Mouse (Mus musculus) intestine, embryonic 16.5 days (tissue): Measurements from ENCODE around the gene Pdxk. TPM values are rescaled to one million over a fixed set of nuclear protein-coding genes. Genes with fewer than 3 reads are reported as not detected.
A peak's percentile ranks its signal among the peaks of the same experiment; 100 is the strongest.

Source experiments
- ATAC-seq: fragments of 200-750 bp; cut with Nextera tagmentation; 2 replicates; pipeline ENCODE4 v1.8.0; 2017; ENCODE audit warnings: moderate TSS enrichment, moderate library complexity
- H3K27ac ChIP-seq: fragments of 300-500 bp; sonication (generic); 2 replicates; pipeline ENCODE4 v1.5.1; 2014; ENCODE audit warnings: mild to moderate bottlenecking, low read length
- H3K27me3 ChIP-seq: fragments of 300-500 bp; sonication (generic); replicated peaks from 2 replicates; pipeline ENCODE4 v1.6.1; 2014; ENCODE audit warnings: low read length, control low read depth, mixed read lengths; ENCODE audit not compliant: control insufficient read depth, insufficient read depth
- H3K36me3 ChIP-seq: fragments of 300-500 bp; sonication (generic); 2 replicates; pipeline ENCODE4 v1.6.1; 2014; ENCODE audit warnings: low read length, control low read depth; ENCODE audit not compliant: control insufficient read depth, insufficient read depth
- H3K4me1 ChIP-seq: fragments of 300-500 bp; sonication (generic); 2 replicates; pipeline ENCODE4 v1.6.1; 2014; ENCODE audit warnings: low read length, control low read depth, mixed read lengths; ENCODE audit not compliant: control insufficient read depth, insufficient read depth
- H3K4me2 ChIP-seq: fragments of 300-500 bp; sonication (generic); 2 replicates; pipeline ENCODE4 v1.6.1; 2014; ENCODE audit warnings: low read depth, low read length, control low read depth
- H3K4me3 ChIP-seq: fragments of 300-500 bp; sonication (generic); 2 replicates; pipeline ENCODE4 v1.5.1; 2014; ENCODE audit warnings: mild to moderate bottlenecking, low read length
- H3K9ac ChIP-seq: fragments of 300-500 bp; sonication (generic); 2 replicates; pipeline ENCODE4 v1.6.1; 2014; ENCODE audit warnings: low read depth, low read length
- H3K9me3 ChIP-seq: fragments of 300-500 bp; sonication (generic); 2 replicates; pipeline ENCODE4 v1.6.1; 2016; ENCODE audit warnings: low read length, control low read depth; ENCODE audit not compliant: control insufficient read depth
- WGBS: fragments of 180-500 bp; shearing (Covaris S2); extraction: QIAGEN DNeasy Blood & Tissue Kit; methylation state at CpG from one replicate; pipeline ENCODE4 v1.1.7; 2014; 5-methylcytosine and 5-hydroxymethylcytosine counted together
- microRNA-seq: library from miRNA; unstranded; fragments of <30 nt; microRNA quantifications from one replicate; pipeline ENCODE4, GENCODE M21; 2016
- polyA plus RNA-seq: library from polyadenylated mRNA; unstranded; fragments of >200 nt; fragmentation: Nextera tagmentation; extraction: Ambion mirVana; gene quantifications from 2 replicates; pipeline ENCODE4 v1.2.1, GENCODE M21; 2015

Pdxk gene
- polyA plus RNA-seq, 1 experiment from 2014 or later = 35.9 TPM

DNA sequence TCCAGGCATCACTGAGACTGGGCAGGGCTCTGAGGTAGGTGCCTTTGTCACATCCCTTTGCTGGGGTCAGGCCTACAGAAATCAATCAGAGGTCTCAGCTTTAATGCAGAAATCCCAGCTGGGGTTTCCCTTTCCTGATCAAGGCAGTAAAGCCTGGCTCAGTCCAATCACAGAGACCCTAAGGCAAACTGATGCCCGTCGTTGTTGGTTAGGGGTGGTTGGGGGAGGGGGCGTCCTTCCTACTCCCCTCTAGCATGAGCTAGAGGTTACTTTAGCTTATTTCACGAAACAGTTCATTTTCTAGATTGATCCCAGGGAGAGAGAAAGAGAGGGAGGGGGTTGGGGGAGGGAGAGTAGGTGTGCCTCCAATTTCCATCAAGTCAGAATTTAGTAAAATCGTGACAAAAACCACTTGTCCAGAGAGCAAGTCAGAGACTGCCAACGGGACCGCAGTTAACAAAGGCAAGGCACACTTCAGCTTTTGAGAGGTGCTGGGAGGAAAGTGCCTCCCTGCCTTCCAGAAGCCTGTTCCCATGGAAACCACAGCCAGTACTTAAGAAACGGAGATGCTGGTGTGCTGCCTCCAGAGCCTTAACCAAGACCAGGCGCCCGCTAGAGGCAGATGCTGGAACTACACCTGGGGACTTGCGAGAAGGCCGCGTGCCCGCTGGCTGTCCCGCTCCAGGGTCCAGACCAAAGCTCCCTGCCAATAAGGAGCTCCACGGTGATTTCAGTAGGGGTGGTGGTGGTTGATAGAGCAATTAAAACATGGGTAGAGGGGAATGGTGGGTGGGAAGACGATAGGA, 68.8 kb downstream of the Pdxk start:
- Histone ChIP-seq H3K4me2 (no peak overlapping the region), H3K36me3 (peaks cover 9% of the 10 kb centered on the region), H3K27me3 (peaks cover 4% of the 10 kb centered on the region; the same call in 1 of the 2 replicates), H3K4me1 (no peaks in the 10 kb centered on the region), H3K4me3 (no peak overlapping the region), H3K9ac (no peak overlapping the region), H3K27ac (no peak overlapping the region), H3K9me3 (no peaks in the 10 kb centered on the region)
- 13% methylated on average over 17 of the region's 17 CpGs for WGBS
- ATAC-seq = peak; percentile 39; the same call in 1 of the 2 replicates

DNA sequence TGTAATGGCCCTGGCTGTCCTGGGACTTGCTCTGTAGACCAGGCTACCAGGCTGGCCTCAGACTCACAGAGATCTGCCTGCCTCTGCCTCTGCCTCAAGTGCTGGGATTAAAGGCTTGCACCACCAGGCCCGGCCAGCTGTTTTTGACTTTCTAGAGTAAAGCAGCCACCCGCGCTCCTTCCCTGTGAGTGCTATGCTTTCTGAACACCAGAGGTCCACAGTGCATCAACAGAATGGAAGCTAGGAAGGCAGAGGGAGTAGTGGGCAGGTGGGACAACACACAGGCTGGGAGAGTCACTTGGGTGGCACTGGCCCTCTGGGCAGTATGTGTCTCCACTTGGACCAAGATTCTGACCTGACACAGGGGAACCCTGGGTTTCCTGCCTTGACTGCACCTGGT, 69.4 kb downstream of the Pdxk start:
- H3K9me3 ChIP-seq = no peaks in the 10 kb centered on the region
- peaks cover 7% of the 10 kb centered on the region; the same call in 1 of the 2 replicates for H3K27me3 ChIP-seq
- no peak overlapping the region for H3K4me3 ChIP-seq
- peaks cover 3% of the 10 kb centered on the region; the same call in 1 of the 2 replicates for H3K36me3 ChIP-seq
- WGBS = 88% methylated on average over 3 of the region's 3 CpGs
- ATAC-seq = no peak
- no peak overlapping the region for H3K4me2 ChIP-seq
- H3K27ac ChIP-seq = no peak overlapping the region
- peaks cover 3% of the 10 kb centered on the region; the same call in 1 of the 2 replicates for H3K4me1 ChIP-seq
- no peak overlapping the region for H3K9ac ChIP-seq

DNA sequence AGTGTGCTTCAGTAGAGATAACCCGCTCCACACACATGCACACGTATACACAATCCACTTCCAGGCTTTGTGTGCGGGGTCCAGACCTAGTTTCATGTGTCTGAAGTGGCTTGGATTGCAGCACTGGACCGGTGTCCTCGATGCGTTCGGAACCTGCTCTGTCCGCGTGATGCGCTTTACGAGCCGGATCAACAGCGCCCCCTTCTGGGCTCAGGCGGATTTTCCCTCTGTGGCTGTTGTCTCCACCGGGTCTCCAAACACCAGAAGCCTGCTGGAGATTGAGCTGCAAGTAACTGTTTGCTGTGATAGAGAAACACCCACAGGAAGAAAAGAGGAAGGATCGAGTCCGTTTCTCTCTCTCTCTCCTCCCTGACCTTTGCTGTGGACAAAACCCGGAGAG, 72.7 kb downstream of the Pdxk start:
- Histone ChIP-seq H3K4me2 (no peak overlapping the region), H3K4me1 (peaks cover 3% of the 10 kb centered on the region; the same call in 1 of the 2 replicates), H3K27me3 (peaks cover 7% of the 10 kb centered on the region; the same call in 1 of the 2 replicates), H3K9me3 (no peaks in the 10 kb centered on the region), H3K27ac (no peak overlapping the region), H3K36me3 (no peaks in the 10 kb centered on the region), H3K9ac (peak overlapping the region; percentile 20; the same call in 1 of the 2 replicates), H3K4me3 (no peak overlapping the region)
- WGBS = 3% methylated on average over 18 of the region's 18 CpGs
- peak; percentile 49 for ATAC-seq

DNA sequence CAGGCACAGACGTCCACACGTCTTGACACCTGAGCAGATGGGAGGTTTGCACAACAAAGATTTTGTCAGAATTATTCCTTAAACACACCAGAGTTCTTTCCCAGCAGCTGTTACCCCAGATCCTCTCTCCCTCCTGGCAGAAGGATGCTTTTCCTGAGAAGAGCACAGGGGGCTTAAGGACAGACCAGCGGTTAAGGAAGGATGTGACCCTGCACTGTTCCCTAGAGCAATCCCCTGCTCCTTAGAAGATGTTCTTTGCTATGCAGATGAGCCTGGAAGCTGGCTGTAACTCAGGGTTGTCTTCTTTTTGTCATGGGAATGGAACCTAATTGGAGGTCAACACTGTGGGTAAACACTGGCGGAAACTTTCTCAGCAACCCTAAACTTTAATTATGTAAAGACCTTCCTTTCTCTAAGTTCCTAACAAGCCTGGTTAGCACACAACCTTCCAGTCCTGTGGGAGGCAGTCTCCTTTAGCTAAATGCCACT, 73.7 kb downstream of the Pdxk start:
- no peak overlapping the region for H3K27ac ChIP-seq
- no peak overlapping the region for H3K4me3 ChIP-seq
- peaks cover 7% of the 10 kb centered on the region; the same call in 1 of the 2 replicates for H3K27me3 ChIP-seq
- H3K4me2 ChIP-seq = no peak overlapping the region
- H3K36me3 ChIP-seq = no peaks in the 10 kb centered on the region
- 20% methylated on average over 4 of the region's 4 CpGs for WGBS
- ATAC-seq = no peak
- H3K9me3 ChIP-seq = no peaks in the 10 kb centered on the region
- H3K9ac ChIP-seq = no peak overlapping the region
- H3K4me1 ChIP-seq = peaks cover 3% of the 10 kb centered on the region; the same call in 1 of the 2 replicates

DNA sequence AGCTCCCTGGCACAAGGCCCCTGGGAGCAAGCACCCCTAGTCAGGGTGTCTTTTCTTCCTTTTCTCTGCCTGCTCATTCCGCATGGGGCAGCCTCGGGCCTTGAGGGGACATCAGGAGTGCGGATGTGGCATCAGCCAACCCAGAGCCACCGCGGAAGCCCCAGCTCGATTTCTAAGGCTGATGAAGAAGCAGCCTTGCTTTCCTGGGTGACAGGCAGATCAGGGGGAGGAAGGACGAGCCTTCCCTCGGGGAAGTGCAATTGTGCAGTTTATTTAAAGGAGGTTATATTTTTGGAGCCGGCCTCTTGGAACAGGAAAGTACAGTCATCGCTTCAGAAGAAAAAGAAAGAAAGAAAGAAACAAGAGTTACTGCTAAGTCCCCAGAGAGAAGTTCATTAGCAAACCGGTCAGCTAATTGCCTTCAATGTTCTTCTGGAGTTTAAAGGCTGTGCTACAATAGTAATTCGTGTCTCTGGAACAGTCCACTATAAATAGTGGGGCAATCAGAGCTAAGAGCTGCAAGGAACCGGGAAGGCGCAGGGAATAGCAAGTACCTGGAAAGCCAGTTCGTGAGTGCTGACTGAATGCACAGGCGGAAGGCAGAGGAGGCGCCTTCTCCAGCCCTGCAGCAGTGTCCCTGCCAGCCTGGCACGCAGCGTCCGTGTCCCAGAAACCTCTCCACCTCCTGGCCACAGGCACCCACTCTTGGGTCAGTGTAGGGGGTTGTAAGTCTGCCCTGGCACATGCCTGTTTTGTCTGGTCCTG, 76.4 kb downstream of the Pdxk start:
- no peaks in the 10 kb centered on the region for H3K9me3 ChIP-seq
- no peak for ATAC-seq
- no peak overlapping the region for H3K4me2 ChIP-seq
- 64% methylated on average over 20 of the region's 20 CpGs for WGBS
- H3K9ac ChIP-seq = no peak overlapping the region
- peaks cover 7% of the 10 kb centered on the region; the same call in 1 of the 2 replicates for H3K27me3 ChIP-seq
- H3K4me3 ChIP-seq = no peak overlapping the region
- no peaks in the 10 kb centered on the region for H3K36me3 ChIP-seq
- peaks cover 3% of the 10 kb centered on the region; the same call in 1 of the 2 replicates for H3K4me1 ChIP-seq
- no peak overlapping the region for H3K27ac ChIP-seq

Small RNAs within 50 kb of the gene (microRNA-seq; reads per million reads assigned to microRNA genes)
- not detected for gene Mir6410
- 0.91 reads per million for gene Mir6907
- gene Mir6908 = 1.1 reads per million

Other genes with a start within 250 kb of the Pdxk start
- gene Trappc10, start 220.3 kb downstream of the Pdxk start, polyA plus RNA-seq = 3.3 and 4.9 TPM in 2 replicates
- 30.0 and 42.5 TPM in 2 replicates for gene Agpat3, start 112.5 kb downstream of the Pdxk start, polyA plus RNA-seq
- gene Rrp1, start 51.9 kb downstream of the Pdxk start, polyA plus RNA-seq = 252 and 268 TPM in 2 replicates
- gene Cstb, start 39.3 kb downstream of the Pdxk start, polyA plus RNA-seq = 288 and 325 TPM in 2 replicates
- not detected in 2 replicates for gene Olfr1358, start 52.5 kb upstream of the Pdxk start, polyA plus RNA-seq
- gene Ilvbl, start 109.4 kb upstream of the Pdxk start, polyA plus RNA-seq = 83.1 and 85.8 TPM in 2 replicates
- 12.5 and 13.4 TPM in 2 replicates for gene Syde1, start 127.0 kb upstream of the Pdxk start, polyA plus RNA-seq
- gene Olfr1357, start 153.1 kb upstream of the Pdxk start, polyA plus RNA-seq = not detected in 2 replicates